Mouse (Mus musculus) G1E (cell line): Measurements from ENCODE around the gene Usp4.

Experiments
- CTCF ChIP-seq: IDR thresholded peaks from 2 replicates; pipeline ENCODE4 v1.5.1; 2012; ENCODE audit warnings: low read depth, low read length, inconsistent platforms, mixed read lengths
- GATA1 ChIP-seq: IDR thresholded peaks from 2 replicates; pipeline ENCODE4 v1.6.1; 2012; ENCODE audit warnings: borderline replicate concordance, low read length, inconsistent platforms, mixed read lengths
- TAL1 ChIP-seq: conservative IDR thresholded peaks from 2 replicates; pipeline ENCODE4 v1.6.1; 2012; ENCODE audit warnings: low read depth, low read length, inconsistent platforms, mixed read lengths

- TF ChIP-seq CTCF (no peak), TAL1 (no peak), GATA1 (no peak)
Observed at GRCm38 (mm10) chr9:108339886-108340257, 7.8 kb upstream of the Usp4 start.
